Mouse (Mus musculus) frontal cortex, adult 2 months (tissue): ENCODE measurements around the gene Hist4h4. TPM values are rescaled to one million over a fixed set of nuclear protein-coding genes. Genes with fewer than 3 reads are reported as not detected.
"Not testable (repeated sequence)": the region's sequence is repeated elsewhere in the genome, so short reads cannot be mapped to it uniquely, and the experiment has no call there.

Experiments used
- DNase-seq, 2 experiments: peaks; one replicate each; pipeline ENCODE4 v3.0.0; 2022; ENCODE audit warnings: low spot score in 1 of 2; ENCODE audit errors: extremely low spot score in 1 of 2
- polyA plus RNA-seq: library from polyadenylated mRNA; depleted of rRNA; stranded (reverse); fragments of >200 nt; gene quantifications from 2 replicates; pipeline ENCODE4 v1.2.3, GENCODE M21; 2012

Hist4h4 gene
- polyA plus RNA-seq, 1 experiment: 0.56 TPM

GRCm38 (mm10) chr6:136816826-136817225, 12.6 kb upstream of the Hist4h4 start:
- DNase-seq: no peak

GRCm38 (mm10) chr6:136815381-136815780, 11.2 kb upstream of the Hist4h4 start:
- DNase-seq: no peak

DNA sequence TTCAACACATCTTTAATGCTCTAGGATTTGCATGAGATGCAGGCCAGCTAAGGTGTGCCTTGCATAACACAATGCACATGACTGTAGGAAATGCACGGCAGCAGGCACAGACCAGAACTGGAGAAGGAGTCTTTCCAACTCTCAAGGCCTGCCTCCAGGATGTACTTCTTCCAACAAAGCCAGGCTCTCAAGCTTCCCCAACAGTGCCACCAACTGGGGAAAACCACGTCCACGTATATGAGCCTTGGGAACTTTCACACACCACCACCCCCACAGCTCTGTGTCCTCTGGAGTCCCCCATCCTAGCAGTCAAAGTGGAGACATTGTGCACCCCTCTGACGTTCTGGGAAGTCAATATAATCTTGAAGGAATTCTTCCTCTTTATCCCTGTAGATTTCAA, 8.9 kb upstream of the Hist4h4 start:
- DNase-seq: peak in 1 of 2 experiments; percentile 54

DNA sequence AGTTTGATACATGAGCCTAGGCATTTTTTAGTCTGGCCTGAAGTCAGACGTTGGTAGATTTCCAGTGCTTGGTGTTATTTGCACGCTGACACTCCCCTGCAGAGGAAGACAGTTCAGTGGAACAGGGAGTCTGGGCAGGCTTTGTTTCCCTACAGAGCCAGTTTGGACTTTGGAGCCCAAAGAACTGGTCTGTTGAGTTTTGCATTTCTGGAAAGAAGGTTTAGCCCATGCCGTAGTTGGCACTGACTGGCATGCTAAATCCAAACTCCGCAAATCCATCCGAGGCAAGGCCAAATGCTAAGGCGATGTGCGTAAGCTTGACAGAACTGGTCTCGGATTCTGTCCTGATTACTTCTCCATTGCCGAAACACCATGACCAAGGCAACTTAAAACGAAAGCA, 7.0 kb upstream of the Hist4h4 start:
- DNase-seq: no peak

DNA sequence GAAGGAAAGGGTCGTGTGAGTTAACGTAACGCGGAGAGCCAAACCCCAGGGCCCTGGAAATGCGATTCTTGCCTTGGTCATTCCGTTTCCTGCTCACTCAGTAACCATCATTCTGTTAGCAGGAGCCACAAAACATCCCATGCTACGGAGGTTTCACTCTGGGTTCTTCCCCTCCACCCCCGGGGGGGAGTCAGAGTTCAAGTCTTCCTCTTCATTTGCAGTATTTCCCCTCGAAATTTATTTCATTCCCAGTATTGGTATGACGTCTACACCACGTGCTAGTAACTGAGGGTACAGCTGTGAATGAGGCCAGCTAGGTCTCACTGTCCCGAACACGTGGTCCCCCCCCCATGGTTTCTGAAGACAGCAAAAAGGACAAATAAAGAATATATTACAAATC, 5.5 kb upstream of the Hist4h4 start:
- DNase-seq: no peak

DNA sequence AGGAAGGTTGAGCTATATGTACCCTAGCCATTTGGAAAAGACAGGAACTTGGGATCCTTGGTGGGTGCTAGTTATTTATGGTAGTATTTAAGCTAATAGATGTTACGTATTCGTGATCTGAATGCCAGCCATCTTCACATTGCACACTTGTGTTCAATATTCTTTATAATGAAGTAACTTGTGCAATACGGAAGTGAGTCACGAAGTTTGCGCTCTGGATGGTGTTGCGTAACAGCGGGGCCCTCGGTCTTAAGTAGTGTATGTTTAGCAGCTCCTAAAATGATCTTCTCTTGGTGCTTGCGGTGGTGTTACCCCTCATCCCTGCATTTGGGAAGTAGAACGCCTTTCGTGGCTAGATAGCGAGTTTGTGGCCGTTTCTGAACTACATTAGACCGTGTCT, 4.9 kb upstream of the Hist4h4 start:
- DNase-seq: peak in 1 of 2 experiments; percentile 57

- DNase-seq: peak in 1 of 2 experiments; percentile 54
These were observed 4.4 kb upstream of the Hist4h4 start for GRCm38 (mm10) chr6:136808631-136809046.

- peak; percentile 96 to 99 for DNase-seq
These were observed 3.8 kb upstream of the Hist4h4 start, which contains the start of gene H2afj for GRCm38 (mm10) chr6:136808014-136808417. Gene H2afj (plus strand): TSS chr6:136808244.

GRCm38 (mm10) chr6:136807395-136808013, 3.3 kb upstream of the Hist4h4 start:
- DNase-seq: no peak

GRCm38 (mm10) chr6:136806819-136807218, 2.6 kb upstream of the Hist4h4 start:
- DNase-seq: no peak

DNA sequence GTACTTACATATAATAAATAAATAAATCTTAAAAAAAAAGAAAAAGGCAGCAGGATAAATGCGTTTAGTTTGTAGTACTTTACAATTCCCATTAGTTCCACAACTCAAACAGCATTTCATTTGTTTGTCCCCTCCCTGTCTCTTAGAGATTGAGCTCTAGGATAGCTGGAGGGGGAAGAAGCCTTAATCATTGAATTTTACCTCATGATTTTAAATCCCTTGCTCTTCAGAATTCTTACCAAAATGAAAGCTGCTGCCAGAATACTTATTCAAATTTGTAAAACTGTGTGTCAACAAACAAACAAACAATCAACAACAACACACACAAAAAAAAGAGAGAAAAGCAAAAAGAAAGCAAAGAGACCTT, 1.2 kb upstream of the Hist4h4 start:
- no peak for DNase-seq

DNA sequence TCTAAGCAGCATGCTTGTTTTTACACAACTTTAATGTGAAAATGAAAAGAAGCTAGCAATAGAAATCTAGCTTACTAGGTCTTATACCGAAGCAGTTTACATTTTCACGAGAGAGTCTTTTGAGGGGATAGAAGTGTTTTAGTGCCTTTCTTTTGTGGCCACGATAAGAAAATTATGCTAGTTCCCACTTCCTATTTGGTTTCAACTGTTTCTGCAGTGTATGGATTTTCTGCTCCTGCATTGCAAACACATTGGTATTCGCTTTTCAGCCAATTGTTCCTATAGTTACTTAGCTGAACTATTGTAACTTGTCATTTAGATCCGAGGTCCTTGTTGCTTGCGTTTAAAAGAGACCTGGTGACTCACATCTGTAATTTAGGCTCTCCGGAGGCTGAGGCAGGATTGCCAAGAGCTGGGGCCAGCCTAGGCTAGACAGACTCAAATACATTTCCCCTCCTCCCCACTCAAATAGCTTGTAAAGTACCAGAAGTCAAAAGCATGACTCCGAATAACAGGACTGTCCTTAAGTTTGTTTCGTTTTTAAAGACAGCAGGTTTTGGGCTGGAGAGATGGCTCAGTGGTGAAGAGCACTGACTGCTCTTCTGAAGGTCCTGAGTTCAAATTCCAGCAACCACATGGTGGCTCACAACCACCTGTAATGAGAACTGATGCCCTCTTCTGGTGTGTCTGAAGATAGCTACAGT, 642 bp upstream of the Hist4h4 start:
- no peak for DNase-seq

GRCm38 (mm10) chr6:136803093-136803738, 999 bp downstream of the Hist4h4 start:
- no peak for DNase-seq

GRCm38 (mm10) chr6:136801274-136801673, 2.9 kb downstream of the Hist4h4 start:
- DNase-seq: no peak

DNA sequence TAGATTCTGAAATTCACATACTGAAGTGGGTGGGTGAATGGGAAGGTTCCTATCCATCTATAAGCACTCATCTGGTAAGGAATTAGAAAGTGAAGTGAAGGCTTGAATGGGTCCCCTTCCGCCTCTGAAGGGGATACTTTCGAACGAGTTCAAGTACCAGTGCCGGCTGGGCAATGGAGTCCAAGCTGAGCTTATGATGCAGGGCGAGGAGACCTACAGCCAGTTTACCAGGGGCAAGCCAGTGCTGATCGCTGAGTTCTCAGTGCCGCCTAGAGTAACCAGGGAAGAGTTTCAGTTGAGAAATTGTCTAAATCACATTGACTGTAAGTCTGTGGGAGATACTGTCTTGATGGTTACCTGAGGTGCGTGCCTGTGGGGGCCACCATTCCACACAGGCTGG, 3.5 kb downstream of the Hist4h4 start:
- no peak for DNase-seq

DNA sequence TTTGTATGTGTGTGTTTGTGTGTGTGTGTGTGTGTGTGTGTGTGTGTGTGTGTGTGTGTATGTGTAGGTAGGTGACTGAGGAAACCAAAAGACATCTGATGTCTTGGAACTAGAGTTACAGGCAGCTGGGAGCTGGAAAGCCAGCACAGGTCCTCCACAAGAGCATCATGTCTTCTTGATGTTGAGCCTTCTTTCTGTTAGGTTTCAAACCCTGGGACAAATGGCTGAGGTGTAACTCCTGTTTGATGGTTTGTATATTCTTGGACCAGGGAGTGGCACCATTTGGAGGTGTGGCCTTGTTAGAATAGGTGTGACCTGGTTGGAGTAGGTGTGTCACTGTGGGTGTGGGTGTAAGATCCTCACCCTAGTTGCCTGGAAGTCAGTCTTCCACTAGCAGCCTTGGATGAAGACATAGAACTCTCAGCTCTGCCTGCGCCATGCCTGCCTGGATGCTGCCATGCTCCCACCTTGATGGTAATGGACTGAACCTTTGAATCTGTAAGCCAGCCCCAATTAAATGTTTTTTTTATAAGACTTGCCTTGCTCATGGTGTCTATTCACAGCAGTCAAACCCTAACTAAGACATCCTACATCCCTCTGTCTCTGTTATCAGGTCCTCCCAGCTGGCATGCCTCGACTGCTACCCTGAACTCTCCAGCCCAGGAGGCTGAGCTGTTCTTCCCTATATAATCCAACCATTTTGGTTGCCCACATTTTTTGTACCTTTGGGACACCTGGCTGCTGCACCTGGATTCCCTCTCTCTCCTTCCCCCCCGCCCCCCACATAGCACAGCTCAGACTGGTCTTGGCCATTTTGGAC, 6.1 kb downstream of the Hist4h4 start:
- DNase-seq: not testable (repeated sequence)

DNA sequence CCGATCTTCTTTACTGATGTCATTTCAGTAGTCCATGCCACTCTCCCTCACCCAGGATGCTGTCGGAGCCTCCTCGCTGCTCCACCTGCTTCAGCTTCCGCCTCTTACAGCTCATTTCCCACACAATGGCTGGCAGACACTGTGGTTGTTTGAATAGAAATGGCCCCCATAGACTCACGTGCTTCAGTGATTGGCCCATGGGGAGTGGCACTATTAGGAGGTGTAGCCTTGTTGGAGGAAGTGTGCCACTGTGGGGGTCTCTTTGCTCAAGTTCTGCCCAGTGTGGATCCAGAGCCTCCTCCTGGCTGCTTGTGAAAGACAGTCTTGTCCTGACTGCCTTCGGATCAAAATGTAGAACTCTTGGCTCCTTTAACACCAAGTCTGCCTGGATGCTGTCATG, 8.4 kb downstream of the Hist4h4 start:
- no peak for DNase-seq

GRCm38 (mm10) chr6:136795110-136795509, 9.1 kb downstream of the Hist4h4 start:
- no peak for DNase-seq

DNA sequence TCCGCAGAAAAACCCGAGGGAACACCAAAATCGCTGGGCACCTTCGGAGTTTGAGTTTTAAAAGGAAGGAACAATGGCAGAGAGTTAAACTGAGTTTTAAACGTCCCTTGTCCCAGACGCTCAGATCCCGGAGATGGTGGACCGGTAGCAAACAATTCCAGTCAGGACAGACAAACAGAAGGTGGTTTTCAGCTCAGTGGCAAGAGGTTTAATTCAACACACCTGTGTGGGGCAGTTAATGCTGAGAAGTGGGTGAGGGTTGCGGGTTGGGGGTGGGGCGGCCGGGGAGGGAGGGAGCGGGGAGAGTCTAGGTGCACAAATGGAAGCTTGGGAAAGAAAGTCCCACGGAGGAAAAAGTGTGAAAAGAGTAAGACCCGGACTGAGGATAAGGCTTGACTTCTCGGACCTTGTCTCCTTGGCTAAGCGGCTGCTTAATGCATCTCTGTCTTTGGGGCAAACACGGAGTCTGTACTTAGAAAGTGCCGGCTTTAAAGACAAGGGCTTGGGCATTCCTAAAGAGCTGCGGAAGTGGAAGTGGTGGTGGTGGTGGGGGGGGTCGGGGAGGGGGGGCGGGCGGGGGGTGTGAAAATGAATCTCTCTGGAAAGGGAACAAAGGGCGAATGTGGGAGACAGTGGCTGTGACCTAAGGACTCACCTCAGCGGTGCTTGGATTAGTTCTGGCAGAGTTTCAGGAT, 10.2 kb downstream of the Hist4h4 start:
- no peak for DNase-seq
